Mouse (Mus musculus) liver, postnatal 0 days (tissue): Measurements from ENCODE around the gene Chd6.

ENCODE experiments used
- CTCF ChIP-seq: sonication (generic); IDR thresholded peaks from 2 replicates; pipeline ENCODE4 v1.5.1; 2016; ENCODE audit warnings: antibody characterized with exemption, low read depth
- EP300 ChIP-seq: IDR thresholded peaks from 2 replicates; pipeline ENCODE4 v1.6.1; 2016; ENCODE audit warnings: antibody characterized with exemption, low read depth, mild to moderate bottlenecking

GRCm38 (mm10) chr2:161033141-161033540 lies 75.7 kb downstream of the Chd6 start:
- no peak for TF ChIP-seq CTCF
- TF ChIP-seq EP300, result no peak
